Mouse (Mus musculus) spleen, adult 2 months (tissue): ENCODE results near the gene Socs5.

Source experiments
- CTCF ChIP-seq: fragments of 200-500 bp; IDR thresholded peaks from 2 replicates; pipeline ENCODE4 v1.5.1; 2011; ENCODE audit warnings: mild to moderate bottlenecking, inconsistent platforms; ENCODE audit not compliant: insufficient read depth, insufficient read length, insufficient replicate concordance; ENCODE audit errors: extremely low read depth
- POLR2A ChIP-seq: fragments of 200-500 bp; IDR thresholded peaks from 2 replicates; pipeline ENCODE4 v1.6.1; 2011; ENCODE audit warnings: low read depth, low read length, inconsistent platforms

DNA sequence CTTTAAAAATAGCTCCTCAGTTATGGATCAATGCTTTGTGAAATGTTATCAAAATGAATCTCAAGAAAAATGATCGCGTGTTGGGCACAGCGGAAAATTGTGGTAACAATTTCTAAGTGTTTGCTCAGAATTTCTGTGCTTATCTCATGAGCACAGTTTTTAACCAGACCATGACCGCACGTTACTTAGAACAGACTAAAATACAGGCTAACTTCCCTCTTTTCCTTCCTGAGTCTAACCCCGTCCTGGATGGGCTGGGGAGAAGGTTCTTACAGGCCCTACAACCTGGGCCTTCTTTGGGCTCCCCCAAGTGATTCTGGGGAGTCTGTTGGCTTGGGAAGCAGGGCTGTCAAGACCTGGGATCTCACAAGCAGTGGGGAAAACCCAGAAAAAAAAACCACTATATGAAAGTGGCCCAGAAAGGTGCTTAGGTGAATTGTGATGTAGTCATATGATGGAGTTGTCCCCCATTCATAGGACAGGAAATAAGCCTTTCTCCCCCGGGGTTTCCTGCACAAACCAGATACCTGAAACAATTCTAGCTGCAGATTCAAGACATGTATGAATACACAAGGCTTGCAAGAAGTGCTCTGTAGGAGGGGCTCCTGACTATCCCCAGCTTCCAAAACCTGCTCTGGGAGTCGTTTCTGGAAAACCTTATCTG lies 74.3 kb downstream of the Socs5 start:
- TF ChIP-seq CTCF: no peak
- TF ChIP-seq POLR2A: no peak
